Mouse (Mus musculus): ENCODE measurements around the gene Aven.
A peak's percentile ranks its signal among the peaks of the same experiment; 100 is the strongest.

GRCm38 (mm10) chr2:112454862-112455564 lies 37.8 kb upstream of the Aven start, which contains the start of gene Emc7:
- TF ChIP-seq CHD2 (IDR thresholded peaks at IDR 0.05; ENCODE audit: low read depth, low read length) (no peak), HCFC1 (IDR thresholded peaks at IDR 0.05; ENCODE audit: borderline replicate concordance, insufficient read depth, low read length) (peak; percentile 87)

Data from ES-E14 (cell line).